Mouse (Mus musculus) hindbrain, embryonic 12.5 days (tissue): Measurements from ENCODE around the gene Tmsb4x. TPM values are rescaled to one million over a fixed set of nuclear protein-coding genes. Genes with fewer than 3 reads are reported as not detected.
A peak's percentile ranks its signal among the peaks of the same experiment; 100 is the strongest.

Experiments
- ATAC-seq: fragments of 200-750 bp; cut with Nextera tagmentation; 2 replicates; pipeline ENCODE4 v1.8.0; 2017; ENCODE audit warnings: moderate TSS enrichment; ENCODE audit not compliant: low FRiP score
- H3K27ac ChIP-seq: fragments of 300-500 bp; sonication (generic); 2 replicates; pipeline ENCODE4 v1.5.1; 2016; ENCODE audit warnings: mild to moderate bottlenecking
- H3K27me3 ChIP-seq: fragments of 300-500 bp; sonication (generic); 2 replicates; pipeline ENCODE4 v1.6.1; 2016; ENCODE audit warnings: mild to moderate bottlenecking
- H3K36me3 ChIP-seq: fragments of 300-500 bp; sonication (generic); 2 replicates; pipeline ENCODE4 v1.6.1; 2016; ENCODE audit warnings: mild to moderate bottlenecking
- H3K4me1 ChIP-seq: fragments of 300-500 bp; sonication (generic); 2 replicates; pipeline ENCODE4 v1.6.1; 2016
- H3K4me2 ChIP-seq: fragments of 300-500 bp; sonication (generic); replicated peaks from 2 replicates; pipeline ENCODE4 v1.6.1; 2016; ENCODE audit warnings: mild to moderate bottlenecking
- H3K4me3 ChIP-seq: fragments of 300-500 bp; sonication (generic); 2 replicates; pipeline ENCODE4 v1.5.1; 2016; ENCODE audit warnings: mild to moderate bottlenecking
- H3K9ac ChIP-seq: fragments of 300-500 bp; sonication (generic); 2 replicates; pipeline ENCODE4 v1.6.1; 2016; ENCODE audit warnings: mild to moderate bottlenecking, moderate library complexity
- H3K9me3 ChIP-seq: fragments of 300-500 bp; sonication (generic); replicated peaks from 2 replicates; pipeline ENCODE4 v1.6.1; 2016; ENCODE audit warnings: mild to moderate bottlenecking
- WGBS: fragments of 180-500 bp; shearing (Covaris S2); methylation state at CpG from one replicate; pipeline ENCODE4 v1.1.7; 2016; 5-methylcytosine and 5-hydroxymethylcytosine counted together
- polyA plus RNA-seq: library from polyadenylated mRNA; unstranded; fragments of >200 nt; fragmentation: Nextera tagmentation; extraction: Ambion mirVana; gene quantifications from 2 replicates; pipeline ENCODE4 v1.2.1, GENCODE M21; 2016

Tmsb4x gene
- polyA plus RNA-seq, 1 experiment from 2014 or later = 5,703 TPM

DNA sequence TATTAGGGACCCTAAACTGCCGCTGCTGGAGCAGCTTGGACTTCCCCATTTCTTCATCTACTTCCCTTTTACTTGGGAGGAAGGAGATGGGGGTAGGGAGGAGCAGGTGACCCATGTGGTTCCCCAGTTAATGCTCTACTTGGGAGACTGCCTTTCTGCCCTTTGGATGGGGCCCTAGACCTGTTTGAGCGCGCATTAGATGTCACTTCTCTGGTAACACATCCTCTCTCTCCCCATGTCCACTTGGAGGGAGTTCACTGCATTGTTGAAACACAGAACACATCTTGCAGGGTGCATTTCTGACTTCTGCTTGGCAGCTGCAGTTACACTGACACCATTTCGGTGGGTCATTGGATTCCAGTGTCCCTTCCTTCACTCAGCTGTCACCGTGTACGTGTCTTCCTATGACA lies 1.2 kb upstream of the Tmsb4x start:
- Histone ChIP-seq H3K4me3 (no peak overlapping the region), H3K27ac (peak overlapping the region; percentile 96; the same call in 1 of the 2 replicates), H3K4me2 (peak overlapping the region; percentile 49)

DNA sequence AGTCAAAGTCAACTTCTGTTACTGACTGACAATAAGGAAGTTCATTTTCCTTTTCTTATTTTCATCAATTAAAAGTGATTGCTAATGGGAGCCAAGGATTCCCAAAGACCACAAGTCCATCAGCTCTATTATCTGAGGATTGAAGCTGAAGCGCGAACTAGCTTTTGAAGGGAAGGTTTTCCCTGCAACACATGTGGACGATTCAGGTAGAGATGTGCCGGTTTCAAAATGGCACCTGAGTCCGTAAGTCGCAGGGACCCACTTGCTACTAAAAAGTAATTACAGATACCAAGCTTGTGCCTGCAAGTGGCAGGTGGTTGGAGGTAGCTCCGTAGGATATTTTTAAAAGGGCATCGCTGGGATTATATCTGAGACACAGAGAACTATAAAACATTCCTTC lies 713 bp upstream of the Tmsb4x start:
- peak overlapping the region; percentile 57; the same call in 1 of the 2 replicates for H3K9ac ChIP-seq
- peak overlapping the region; percentile 96 for H3K27ac ChIP-seq
- H3K4me1 ChIP-seq = peaks cover 11% of the 10 kb centered on the region; the same call in 1 of the 2 replicates
- no peaks in the 10 kb centered on the region for H3K36me3 ChIP-seq
- peak overlapping the region; percentile 49 for H3K4me2 ChIP-seq
- no peaks in the 10 kb centered on the region for H3K9me3 ChIP-seq
- WGBS = 60% methylated on average over 8 of the region's 8 CpGs
- peak overlapping the region; percentile 57 for H3K4me3 ChIP-seq
- ATAC-seq = no peak
- H3K27me3 ChIP-seq = peaks cover 17% of the 10 kb centered on the region

More for the DNA sequence above, 1.2 kb upstream of the Tmsb4x start:
- H3K9me3 ChIP-seq = no peaks in the 10 kb centered on the region
- no peak overlapping the region for H3K9ac ChIP-seq
- WGBS = 40% methylated on average over 6 of the region's 6 CpGs
- H3K36me3 ChIP-seq = no peaks in the 10 kb centered on the region
- H3K4me1 ChIP-seq = peaks cover 11% of the 10 kb centered on the region; the same call in 1 of the 2 replicates
- H3K27me3 ChIP-seq = peaks cover 17% of the 10 kb centered on the region
- no peak for ATAC-seq

DNA sequence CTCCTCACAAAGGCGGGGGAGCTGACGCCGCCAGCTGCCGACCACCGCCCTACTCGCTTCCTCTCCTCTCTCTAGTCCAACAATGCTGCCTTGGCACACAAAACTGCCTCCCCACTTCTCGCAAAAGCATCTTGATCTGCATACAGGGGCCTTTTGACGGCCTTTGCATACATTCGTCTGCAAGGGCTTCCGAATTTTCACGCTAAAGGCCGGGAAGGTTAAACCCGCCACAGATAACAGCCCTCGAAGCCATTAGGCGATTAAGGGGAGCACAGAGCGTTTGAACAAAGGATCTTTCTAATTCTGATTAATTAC lies 652 bp downstream of the Tmsb4x start:
- Histone ChIP-seq H3K27ac (peak overlapping the region; percentile 96), H3K27me3 (peaks cover 19% of the 10 kb centered on the region), H3K4me2 (peak overlapping the region; percentile 8; the same call in 1 of the 2 replicates), H3K9ac (peak overlapping the region; percentile 88), H3K36me3 (no peaks in the 10 kb centered on the region), H3K9me3 (no peaks in the 10 kb centered on the region), H3K4me1 (peaks cover 11% of the 10 kb centered on the region; the same call in 1 of the 2 replicates), H3K4me3 (peak overlapping the region; percentile 57)
- ATAC-seq = no peak
- 23% methylated on average over 16 of the region's 16 CpGs for WGBS

DNA sequence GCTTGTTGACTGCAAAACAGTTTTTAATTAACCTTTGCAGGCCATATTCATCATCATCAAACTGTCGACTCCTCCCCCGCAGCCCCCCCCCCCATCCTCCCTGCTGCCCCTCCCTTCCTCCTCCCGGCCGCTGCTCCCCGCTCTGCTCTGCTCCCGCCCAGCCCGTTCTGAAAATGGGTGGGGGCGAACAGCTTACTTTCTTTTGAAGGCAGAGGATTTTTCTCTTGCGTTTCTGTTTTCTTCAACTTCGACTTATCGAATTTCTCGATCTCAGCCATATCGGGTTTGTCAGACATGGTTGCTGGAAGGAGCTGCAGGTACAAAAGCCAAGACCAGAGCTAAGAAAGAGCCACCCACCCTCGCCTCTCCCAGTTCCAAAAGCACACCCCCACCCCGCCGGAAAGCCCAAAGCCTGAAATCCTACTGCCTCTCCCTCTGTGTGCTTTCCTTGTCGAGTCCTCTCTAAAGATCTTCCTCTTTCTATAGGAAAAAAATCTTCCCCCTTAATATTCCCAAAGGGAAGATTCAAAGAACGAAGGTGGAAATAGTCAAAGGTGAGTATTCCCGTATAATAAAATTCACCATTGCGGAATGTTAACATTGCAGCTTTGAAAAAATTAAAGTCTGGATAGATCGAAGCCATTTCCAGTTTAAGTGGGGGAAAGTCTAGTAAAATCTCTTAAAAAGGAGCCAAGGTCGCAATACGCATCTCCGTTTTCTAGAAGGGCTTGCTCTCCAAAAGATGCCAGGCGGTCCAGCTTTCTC lies 1.2 kb downstream of the Tmsb4x start:
- peaks cover 19% of the 10 kb centered on the region for H3K27me3 ChIP-seq
- 22% methylated on average over 23 of the region's 25 CpGs for WGBS
- no peak for ATAC-seq

DNA sequence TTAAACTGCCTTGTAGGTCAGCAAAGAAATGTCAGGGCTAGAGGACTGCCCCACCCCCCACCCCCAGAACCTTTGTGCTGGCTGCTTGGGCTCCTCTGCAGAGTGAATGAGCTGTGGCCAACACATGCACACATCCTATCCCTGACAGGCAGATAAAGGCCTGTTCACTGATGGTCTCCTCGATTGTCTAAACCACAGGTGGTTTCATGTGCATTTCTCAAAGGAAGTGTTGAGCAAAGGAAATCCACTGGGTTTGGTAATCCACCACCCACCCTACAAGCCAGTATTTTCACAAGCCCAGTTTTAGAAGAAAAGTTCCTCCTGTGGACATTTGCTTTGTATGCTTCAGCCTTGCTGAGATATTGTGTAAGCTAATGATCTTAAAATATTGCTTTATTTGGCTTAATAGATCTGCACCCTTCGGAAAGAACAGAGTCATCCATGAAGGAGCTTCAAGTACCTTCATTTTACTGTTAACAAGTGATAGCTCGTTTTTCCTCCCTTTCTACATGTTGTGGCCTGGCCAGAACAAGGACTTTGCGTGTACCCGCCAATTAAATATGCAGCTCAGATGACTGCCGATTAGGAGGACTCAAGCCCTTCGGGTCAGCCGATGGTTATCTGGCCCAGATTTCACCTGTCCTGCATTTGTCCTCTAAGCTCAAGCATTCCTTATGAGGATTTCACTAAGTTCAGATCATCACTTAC lies 3.1 kb downstream of the Tmsb4x start:
- H3K27ac ChIP-seq = peak overlapping the region; percentile 35; the same call in 1 of the 2 replicates

More for the DNA sequence above, 1.2 kb downstream of the Tmsb4x start:
- Histone ChIP-seq H3K9me3 (no peaks in the 10 kb centered on the region), H3K9ac (peak overlapping the region; percentile 88), H3K4me3 (peak overlapping the region; percentile 57), H3K4me1 (peaks cover 11% of the 10 kb centered on the region; the same call in 1 of the 2 replicates), H3K36me3 (no peaks in the 10 kb centered on the region), H3K27ac (peak overlapping the region; percentile 96), H3K4me2 (peak overlapping the region; percentile 59)

DNA sequence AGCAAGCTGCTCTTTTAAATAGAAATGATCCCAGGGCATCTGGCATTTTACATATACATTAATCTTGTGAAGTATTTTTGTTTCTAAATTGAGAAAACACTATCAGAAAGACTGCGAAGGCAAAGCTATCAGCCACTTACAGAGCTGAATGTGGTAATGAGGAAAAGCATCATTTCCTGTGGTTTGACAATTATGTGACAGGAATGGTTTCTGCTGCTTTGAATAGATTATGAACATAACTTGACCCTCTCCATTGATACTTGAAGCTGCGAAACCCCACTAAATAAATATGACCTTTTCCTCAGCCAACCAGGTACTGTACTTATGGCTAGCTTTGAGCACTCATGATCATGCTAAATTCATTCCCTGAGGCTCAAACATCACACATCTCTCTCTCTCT lies 7.8 kb downstream of the Tmsb4x start:
- no peak overlapping the region for H3K4me3 ChIP-seq
- ATAC-seq = no peak
- no peaks in the 10 kb centered on the region for H3K9me3 ChIP-seq
- no peak overlapping the region for H3K27ac ChIP-seq
- WGBS = 94% methylated on average over 2 of the region's 2 CpGs
- no peaks in the 10 kb centered on the region for H3K36me3 ChIP-seq
- peaks cover 36% of the 10 kb centered on the region for H3K27me3 ChIP-seq
- no peak overlapping the region for H3K4me2 ChIP-seq
- H3K4me1 ChIP-seq = no peaks in the 10 kb centered on the region
- H3K9ac ChIP-seq = no peak overlapping the region

More for the DNA sequence above, 3.1 kb downstream of the Tmsb4x start:
- Histone ChIP-seq H3K4me1 (0 out of 2 replicates have a peak, but pooled peaks cover 7% of the 10 kb centered on the region), H3K36me3 (no peaks in the 10 kb centered on the region), H3K4me3 (no peak overlapping the region), H3K9ac (no peak overlapping the region), H3K4me2 (peak overlapping the region; percentile 59), H3K27me3 (peaks cover 28% of the 10 kb centered on the region), H3K9me3 (no peaks in the 10 kb centered on the region)
- WGBS = 48% methylated on average over 8 of the region's 8 CpGs
- ATAC-seq = no peak

DNA sequence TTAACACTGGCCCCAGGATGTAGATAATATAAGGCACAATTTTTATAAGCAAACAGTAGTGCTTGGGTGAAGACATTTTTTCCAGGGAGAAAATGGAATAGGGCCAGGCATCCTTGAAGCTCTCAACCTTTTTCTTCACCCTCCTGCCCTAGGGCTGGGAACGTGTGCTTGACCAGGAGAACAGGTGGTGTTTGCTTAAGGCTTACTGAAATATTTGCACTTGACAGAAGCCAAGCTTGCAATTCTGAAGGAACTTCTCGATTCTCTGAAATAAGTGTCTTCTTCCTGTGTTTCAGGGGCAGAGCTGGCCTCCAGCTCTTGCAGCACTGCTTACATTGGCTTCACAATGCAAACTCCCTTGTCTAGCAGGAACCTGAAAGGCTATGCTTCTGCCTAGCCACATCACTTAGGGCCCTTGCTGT lies 13.9 kb downstream of the Tmsb4x start:
- no peak overlapping the region for H3K4me3 ChIP-seq
- ATAC-seq = no peak
- no peaks in the 10 kb centered on the region for H3K9me3 ChIP-seq
- H3K9ac ChIP-seq = no peak overlapping the region
- peaks cover 22% of the 10 kb centered on the region for H3K27me3 ChIP-seq
- 68% methylated on average over 2 of the region's 2 CpGs for WGBS
- H3K4me1 ChIP-seq = no peaks in the 10 kb centered on the region
- no peaks in the 10 kb centered on the region for H3K36me3 ChIP-seq
- H3K4me2 ChIP-seq = no peak overlapping the region
- H3K27ac ChIP-seq = no peak overlapping the region

DNA sequence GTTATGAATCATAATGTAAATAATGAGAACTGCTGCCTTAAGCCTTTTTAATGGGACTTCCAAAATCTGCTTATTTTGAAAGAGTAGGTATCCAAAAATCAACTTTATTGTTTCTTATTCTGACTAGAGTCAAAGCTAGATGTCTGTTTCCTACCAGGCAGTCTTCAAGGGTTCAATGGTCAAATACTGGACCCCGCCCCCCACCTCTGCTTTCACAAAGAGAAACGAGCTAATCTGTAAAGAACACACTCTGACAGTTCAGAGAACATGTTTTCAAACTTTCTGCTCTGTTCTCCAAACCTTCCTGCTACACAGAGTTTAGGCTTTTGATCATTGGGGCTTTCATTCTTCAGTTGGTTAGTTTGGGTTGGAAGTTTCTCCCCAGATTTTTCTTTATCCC lies 22.8 kb downstream of the Tmsb4x start:
- Histone ChIP-seq H3K27me3 (peaks cover 16% of the 10 kb centered on the region), H3K4me2 (no peak overlapping the region), H3K36me3 (no peaks in the 10 kb centered on the region), H3K4me1 (no peaks in the 10 kb centered on the region), H3K9ac (no peak overlapping the region), H3K27ac (no peak overlapping the region), H3K9me3 (no peaks in the 10 kb centered on the region), H3K4me3 (no peak overlapping the region)
- no peak for ATAC-seq
- WGBS = 57% methylated on average over 2 of the region's 2 CpGs

DNA sequence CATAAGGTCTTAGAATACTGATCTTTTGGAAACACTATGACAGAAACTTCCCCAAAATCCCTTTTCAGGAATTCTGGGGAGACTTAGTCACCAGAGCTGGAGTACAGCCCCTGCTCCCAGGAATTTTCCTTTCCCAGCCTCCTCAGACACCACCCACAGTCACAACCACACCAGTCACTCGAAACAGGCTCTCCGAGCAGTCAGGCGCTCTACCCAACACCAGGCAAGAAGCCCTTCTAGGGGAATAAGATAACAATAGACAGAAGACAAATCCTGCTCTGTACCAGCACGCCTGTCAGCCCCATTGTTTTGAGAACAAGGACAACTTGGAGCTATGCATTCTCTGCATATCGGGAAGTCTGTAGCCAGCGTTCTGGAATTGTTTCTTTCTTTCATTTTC lies 25.6 kb downstream of the Tmsb4x start:
- Histone ChIP-seq H3K4me1 (no peaks in the 10 kb centered on the region), H3K27me3 (peaks cover 17% of the 10 kb centered on the region), H3K4me3 (no peak overlapping the region), H3K36me3 (no peaks in the 10 kb centered on the region), H3K4me2 (no peak overlapping the region), H3K9ac (no peak overlapping the region), H3K9me3 (no peaks in the 10 kb centered on the region), H3K27ac (no peak overlapping the region)
- WGBS = 36% methylated on average over 6 of the region's 6 CpGs
- ATAC-seq = no peak

DNA sequence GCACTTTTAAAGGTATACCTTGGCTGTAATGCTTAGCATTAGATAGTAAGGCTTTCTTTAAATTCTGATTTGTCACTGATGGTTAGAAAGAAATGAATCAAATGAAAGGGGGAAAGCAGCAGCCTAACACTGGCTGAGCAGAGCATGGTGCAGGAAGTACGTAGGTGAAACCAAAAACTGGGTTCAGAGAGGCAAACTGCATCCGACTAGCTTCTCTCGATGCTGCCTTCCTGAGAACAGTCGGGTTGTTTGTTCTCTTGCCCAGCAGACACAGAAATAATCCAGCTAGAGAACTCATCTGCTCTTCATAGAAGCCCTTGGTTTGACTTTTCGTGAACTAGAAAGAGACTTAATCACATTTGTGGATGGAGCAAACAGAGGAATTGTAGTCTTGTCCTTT lies 26.7 kb downstream of the Tmsb4x start:
- WGBS = 83% methylated on average over 5 of the region's 5 CpGs
- no peaks in the 10 kb centered on the region for H3K4me1 ChIP-seq
- H3K27me3 ChIP-seq = peaks cover 20% of the 10 kb centered on the region
- H3K9me3 ChIP-seq = no peaks in the 10 kb centered on the region
- no peak overlapping the region for H3K9ac ChIP-seq
- no peak for ATAC-seq
- H3K27ac ChIP-seq = no peak overlapping the region
- H3K36me3 ChIP-seq = no peaks in the 10 kb centered on the region
- H3K4me2 ChIP-seq = no peak overlapping the region
- H3K4me3 ChIP-seq = no peak overlapping the region

DNA sequence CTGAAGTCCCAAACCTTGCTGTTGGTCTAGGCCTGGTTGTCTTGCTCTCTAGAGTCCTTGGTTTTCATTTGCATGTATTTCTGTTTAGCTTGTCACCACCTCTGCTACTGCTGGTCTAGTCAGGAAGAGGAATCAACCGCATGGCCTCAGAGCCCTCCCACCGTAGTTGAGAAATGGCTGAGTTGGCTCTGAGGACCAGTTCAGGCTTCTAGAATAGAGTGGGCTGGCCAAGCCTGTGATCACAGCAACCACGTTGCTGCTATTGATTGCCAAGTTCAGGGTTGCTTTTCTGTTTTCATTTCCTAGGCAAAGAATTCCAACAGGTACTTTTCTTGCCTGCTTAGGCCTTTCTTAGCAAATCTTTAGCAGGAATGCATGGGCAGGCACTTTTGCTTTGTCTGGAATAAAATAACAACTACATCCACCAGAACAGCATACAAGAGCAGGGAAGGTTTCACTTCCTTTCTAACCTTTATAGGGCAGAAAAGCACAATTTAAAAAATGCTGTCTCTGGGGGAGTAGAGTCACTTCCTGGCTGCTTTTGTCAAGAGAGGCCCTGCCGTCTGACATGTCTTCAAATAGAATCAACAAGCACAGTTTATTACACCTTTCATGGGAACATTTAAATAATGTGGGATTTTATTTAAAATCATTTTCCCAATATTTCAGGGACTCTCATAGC lies 29.0 kb downstream of the Tmsb4x start:
- H3K4me2 ChIP-seq = no peak overlapping the region
- H3K4me1 ChIP-seq = no peaks in the 10 kb centered on the region
- whole genome bisulfite sequencing = 73% methylated on average over 4 of the region's 4 CpGs
- ATAC-seq = no peak
- H3K36me3 ChIP-seq = no peaks in the 10 kb centered on the region
- no peaks in the 10 kb centered on the region for H3K9me3 ChIP-seq
- no peak overlapping the region for H3K9ac ChIP-seq
- H3K27me3 ChIP-seq = peaks cover 18% of the 10 kb centered on the region
- no peak overlapping the region for H3K27ac ChIP-seq
- H3K4me3 ChIP-seq = no peak overlapping the region

DNA sequence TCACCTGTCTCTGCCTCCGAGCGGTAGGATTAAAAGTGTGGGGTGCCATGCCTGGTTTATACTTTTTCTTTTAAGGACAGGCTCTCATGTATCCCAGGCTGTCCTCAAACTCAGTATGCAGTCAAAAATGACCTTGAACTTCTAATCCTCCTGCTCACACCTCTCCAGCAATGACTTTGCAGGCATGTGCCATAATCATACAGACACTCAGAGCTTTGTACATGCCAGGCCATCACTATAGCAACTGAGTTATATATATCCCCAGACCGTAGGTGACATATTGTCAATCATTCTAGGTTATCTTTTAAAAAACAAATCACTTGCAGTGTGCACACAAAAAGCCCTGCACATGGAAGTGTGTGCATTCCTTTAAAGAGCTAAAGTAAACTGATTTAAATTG lies 29.6 kb downstream of the Tmsb4x start:
- Histone ChIP-seq H3K27ac (no peak overlapping the region), H3K4me2 (no peak overlapping the region), H3K4me3 (no peak overlapping the region), H3K4me1 (no peaks in the 10 kb centered on the region), H3K9ac (no peak overlapping the region), H3K27me3 (peaks cover 24% of the 10 kb centered on the region), H3K9me3 (no peaks in the 10 kb centered on the region), H3K36me3 (no peaks in the 10 kb centered on the region)
- ATAC-seq = no peak
- 87% methylated on average over 3 of the region's 3 CpGs for WGBS
